Mouse (Mus musculus): ENCODE data around the gene Ndufb3.
"Not testable (repeated sequence)": the region's sequence is repeated elsewhere in the genome, so short reads cannot be mapped to it uniquely, and the experiment has no call there.

The Ndufb3 gene

DNA sequence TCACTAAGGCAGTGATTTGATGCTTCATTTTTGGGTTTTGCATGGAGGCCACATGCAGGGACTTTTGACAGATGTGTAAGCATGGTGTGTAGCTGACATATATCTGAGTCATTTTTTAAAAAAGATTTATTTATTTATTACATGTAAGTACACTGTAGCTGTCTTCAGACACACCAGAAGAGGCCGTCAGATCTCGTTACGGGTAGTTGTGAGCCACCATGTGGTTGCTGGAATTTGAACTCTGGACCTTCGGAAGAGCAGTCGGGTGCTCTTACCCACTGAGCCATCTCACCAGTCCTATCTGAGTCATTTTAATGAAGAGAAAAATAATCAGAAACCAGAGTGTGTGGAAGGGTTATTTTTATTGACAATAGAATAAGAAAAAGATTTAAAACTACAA lies 23.4 kb downstream of the Ndufb3 start:
- DNase-seq (ENCODE audit: low read depth, low spot score); H3K27me3 ChIP-seq (ENCODE audit: control insufficient read depth, insufficient read depth, low read length, poor library complexity, severe bottlenecking); H3K36me3 ChIP-seq (ENCODE audit: control insufficient read depth, insufficient read depth, low read length, poor library complexity, severe bottlenecking): not testable (repeated sequence)

DNA sequence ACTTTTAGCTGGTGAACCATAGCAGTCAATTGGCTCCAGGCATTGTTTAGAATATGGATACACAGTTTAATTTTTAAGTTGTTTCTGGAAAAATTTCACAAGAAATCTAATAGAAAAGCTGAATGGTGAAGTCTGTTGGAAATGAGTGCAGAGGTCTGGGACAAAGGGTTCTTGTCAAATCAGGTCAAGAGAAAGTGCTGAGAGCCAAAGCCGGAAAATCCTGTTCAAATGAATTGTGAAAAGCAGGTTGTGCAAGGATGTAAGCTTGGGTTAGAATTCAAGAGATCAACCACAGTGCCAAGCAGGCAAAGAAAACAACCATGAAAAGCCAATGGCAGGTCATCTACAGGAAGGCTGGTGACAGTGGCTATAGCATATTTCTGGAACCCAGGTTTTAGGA lies 24.0 kb downstream of the Ndufb3 start:
- DNase-seq (ENCODE audit: low read depth, low spot score), result no peak
- H3K36me3 ChIP-seq (ENCODE audit: control insufficient read depth, insufficient read depth, low read length, poor library complexity, severe bottlenecking), result no peaks in the 10 kb centered on the region

DNA sequence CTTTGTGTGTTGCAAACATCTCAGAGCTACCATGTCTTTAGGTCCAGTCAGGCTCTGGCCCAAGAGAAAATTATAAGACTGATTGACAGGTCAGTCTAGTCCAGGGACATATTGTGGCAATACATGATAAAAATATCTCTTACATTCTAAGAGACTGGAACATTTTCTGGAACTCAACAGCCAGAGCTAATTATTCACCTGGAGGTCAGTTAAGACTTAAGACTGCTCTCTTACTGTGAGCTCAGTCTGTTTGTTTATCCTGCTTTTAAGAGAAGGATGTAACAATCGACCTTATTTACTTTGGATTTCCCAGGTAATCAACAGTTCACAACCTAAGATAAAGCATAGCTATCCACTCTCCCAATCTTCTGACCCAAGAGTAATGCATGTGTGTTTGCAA lies 24.4 kb downstream of the Ndufb3 start:
- DNase-seq (ENCODE audit: low read depth, low spot score), result no peak
- Histone ChIP-seq H3K27me3 (ENCODE audit: control insufficient read depth, insufficient read depth, low read length, poor library complexity, severe bottlenecking) (no peaks in the 10 kb centered on the region), H3K36me3 (ENCODE audit: control insufficient read depth, insufficient read depth, low read length, poor library complexity, severe bottlenecking) (no peaks in the 10 kb centered on the region)

More for the DNA sequence above, 24.0 kb downstream of the Ndufb3 start:
- no peaks in the 10 kb centered on the region for H3K27me3 ChIP-seq (ENCODE audit: control insufficient read depth, insufficient read depth, low read length, poor library complexity, severe bottlenecking)

DNA sequence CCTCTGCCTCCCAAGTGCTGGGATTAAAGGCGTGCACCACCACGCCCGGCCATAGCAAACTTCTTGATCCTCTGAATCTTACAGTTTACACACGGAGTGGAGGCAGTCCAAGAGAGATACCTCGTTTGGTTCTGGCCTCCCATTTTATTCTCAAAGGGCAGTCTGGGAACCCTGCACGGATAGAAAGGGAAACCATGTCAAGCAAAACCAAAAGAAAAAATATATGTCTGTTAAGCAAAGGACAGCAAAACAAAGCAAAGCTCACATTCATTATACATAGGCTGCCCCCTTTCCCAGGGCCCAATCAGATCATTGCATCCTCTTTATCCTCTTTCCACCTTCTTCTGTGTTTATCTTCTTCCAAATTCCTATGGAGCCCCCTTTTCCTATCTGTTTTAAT lies 27.6 kb downstream of the Ndufb3 start:
- peak; percentile 24 for DNase-seq (ENCODE audit: low read depth, low spot score)

DNA sequence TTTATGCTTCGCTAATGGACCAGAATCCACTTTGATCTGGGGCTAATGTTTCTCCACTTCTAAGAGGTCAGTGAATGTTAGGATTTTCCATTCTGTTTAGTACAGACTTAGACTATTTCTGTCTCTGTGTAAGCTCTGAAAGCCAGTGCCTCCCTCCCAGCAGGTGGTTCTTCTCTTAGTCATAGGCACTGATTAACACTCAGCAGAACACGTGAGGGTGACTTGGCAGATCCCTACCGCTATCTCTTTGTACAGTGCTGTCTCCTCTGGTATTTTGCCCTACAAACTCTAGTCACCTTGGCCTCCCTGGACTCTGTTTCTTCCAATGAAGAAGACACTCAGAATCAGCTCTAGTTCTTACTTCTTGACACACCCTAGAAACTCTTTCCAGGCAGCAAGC lies 28.2 kb downstream of the Ndufb3 start:
- Histone ChIP-seq H3K27me3 (ENCODE audit: control insufficient read depth, insufficient read depth, low read length, poor library complexity, severe bottlenecking) (no peaks in the 10 kb centered on the region), H3K36me3 (ENCODE audit: control insufficient read depth, insufficient read depth, low read length, poor library complexity, severe bottlenecking) (no peaks in the 10 kb centered on the region)
- DNase-seq (ENCODE audit: low read depth, low spot score), result no peak

More for the DNA sequence above, 27.6 kb downstream of the Ndufb3 start:
- H3K36me3 ChIP-seq (ENCODE audit: control insufficient read depth, insufficient read depth, low read length, poor library complexity, severe bottlenecking), result no peaks in the 10 kb centered on the region
- H3K27me3 ChIP-seq (ENCODE audit: control insufficient read depth, insufficient read depth, low read length, poor library complexity, severe bottlenecking), result no peaks in the 10 kb centered on the region

DNA sequence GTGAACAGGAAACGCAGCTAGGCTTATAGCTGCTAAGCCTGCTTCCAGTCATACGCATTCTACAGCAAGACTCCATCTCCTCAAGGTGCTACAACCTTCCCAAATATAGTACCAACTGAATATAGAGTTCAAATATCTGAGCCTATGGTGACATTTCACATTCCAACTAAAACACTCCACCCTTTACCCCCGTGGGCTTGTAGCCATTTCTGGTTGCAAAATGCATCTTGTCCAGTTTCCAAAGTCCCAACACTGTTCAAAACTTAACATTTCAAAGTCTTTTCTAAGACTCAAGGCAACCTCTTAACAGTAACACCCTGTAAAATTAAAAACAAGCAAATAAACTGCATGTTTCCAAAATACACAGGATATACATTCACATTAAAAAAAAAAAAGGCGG lies 29.0 kb downstream of the Ndufb3 start:
- no peak for DNase-seq (ENCODE audit: low read depth, low spot score)
- no peaks in the 10 kb centered on the region for H3K27me3 ChIP-seq (ENCODE audit: control insufficient read depth, insufficient read depth, low read length, poor library complexity, severe bottlenecking)
- H3K36me3 ChIP-seq (ENCODE audit: control insufficient read depth, insufficient read depth, low read length, poor library complexity, severe bottlenecking), result no peaks in the 10 kb centered on the region

DNA sequence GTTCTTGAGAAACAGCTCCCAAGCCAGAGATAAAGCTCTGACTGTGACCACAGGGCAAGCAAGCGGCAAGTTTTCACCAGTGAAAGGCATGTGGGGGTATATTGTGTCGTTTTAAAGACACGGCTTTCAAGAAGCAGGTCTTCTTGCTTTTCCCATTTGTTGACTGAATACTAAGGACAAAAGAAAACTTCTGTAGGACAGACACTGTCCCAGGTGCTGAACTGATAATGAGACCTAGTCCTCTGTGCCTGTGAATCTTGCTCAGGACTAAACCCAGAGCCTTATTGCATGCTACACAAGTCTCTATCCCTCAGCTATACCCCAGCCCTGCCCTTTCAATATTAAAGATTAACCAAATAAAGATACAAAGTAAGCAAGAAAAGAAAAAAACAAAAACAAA lies 30.0 kb downstream of the Ndufb3 start:
- H3K27me3 ChIP-seq (ENCODE audit: control insufficient read depth, insufficient read depth, low read length, poor library complexity, severe bottlenecking), result no peaks in the 10 kb centered on the region
- DNase-seq (ENCODE audit: low read depth, low spot score), result no peak
- no peaks in the 10 kb centered on the region for H3K36me3 ChIP-seq (ENCODE audit: control insufficient read depth, insufficient read depth, low read length, poor library complexity, severe bottlenecking)

DNA sequence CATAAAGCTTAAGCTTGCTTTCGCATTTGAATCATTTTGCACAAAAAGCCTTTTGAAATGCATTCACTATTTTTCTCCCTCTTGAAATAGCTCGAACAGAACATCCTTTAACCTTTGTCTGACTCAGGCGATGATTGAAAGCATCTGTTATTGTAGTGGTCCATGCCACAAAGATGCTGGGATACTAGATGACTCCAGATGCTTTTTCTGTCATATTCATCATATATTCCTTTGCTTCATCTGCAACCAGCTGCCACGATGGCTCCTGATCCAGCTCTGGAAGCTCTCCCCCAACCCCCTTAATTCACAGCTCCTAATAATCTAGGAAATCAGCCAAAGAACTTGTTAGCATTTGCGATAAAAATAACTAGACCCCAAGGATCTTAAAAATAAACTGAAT lies 30.9 kb downstream of the Ndufb3 start:
- no peaks in the 10 kb centered on the region for H3K27me3 ChIP-seq (ENCODE audit: control insufficient read depth, insufficient read depth, low read length, poor library complexity, severe bottlenecking)
- no peak for DNase-seq (ENCODE audit: low read depth, low spot score)
- H3K36me3 ChIP-seq (ENCODE audit: control insufficient read depth, insufficient read depth, low read length, poor library complexity, severe bottlenecking), result no peaks in the 10 kb centered on the region

DNA sequence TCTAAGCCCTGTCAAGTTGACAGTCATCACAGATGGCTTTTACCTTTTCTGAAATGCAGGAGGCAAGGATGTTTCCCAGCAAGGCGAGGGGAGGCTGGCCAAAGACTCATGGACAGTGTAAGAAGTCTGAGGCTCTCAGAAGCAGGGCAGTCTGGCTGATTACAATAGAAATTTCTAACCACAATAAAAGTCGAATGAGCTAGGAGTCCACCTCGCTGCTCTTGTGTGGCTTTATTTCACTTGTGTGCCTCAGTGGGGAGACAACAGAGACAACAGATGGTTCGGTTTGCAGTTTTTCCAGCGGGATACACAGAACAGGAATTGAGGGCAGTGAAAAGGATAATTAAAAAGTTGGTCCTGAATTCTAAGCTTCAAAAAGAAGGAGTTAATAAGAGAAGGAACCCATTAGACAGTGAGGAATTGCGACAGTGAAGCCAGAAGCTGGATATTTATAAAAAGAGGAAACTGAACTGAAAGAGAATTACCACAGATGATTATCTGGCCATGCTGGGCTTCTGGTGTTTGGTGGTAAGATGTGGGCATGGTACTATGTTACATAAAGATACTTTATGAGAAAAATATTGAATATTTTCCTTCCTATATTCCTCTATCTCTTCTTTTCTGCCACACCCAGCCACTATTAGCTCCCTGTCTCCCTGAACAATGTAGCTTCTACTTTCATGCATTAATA lies 31.9 kb downstream of the Ndufb3 start:
- peak; percentile 14 for DNase-seq (ENCODE audit: low read depth, low spot score)
- Histone ChIP-seq H3K27me3 (ENCODE audit: control insufficient read depth, insufficient read depth, low read length, poor library complexity, severe bottlenecking) (no peaks in the 10 kb centered on the region; the same call in 1 of the 2 replicates), H3K36me3 (ENCODE audit: control insufficient read depth, insufficient read depth, low read length, poor library complexity, severe bottlenecking) (no peaks in the 10 kb centered on the region)

DNA sequence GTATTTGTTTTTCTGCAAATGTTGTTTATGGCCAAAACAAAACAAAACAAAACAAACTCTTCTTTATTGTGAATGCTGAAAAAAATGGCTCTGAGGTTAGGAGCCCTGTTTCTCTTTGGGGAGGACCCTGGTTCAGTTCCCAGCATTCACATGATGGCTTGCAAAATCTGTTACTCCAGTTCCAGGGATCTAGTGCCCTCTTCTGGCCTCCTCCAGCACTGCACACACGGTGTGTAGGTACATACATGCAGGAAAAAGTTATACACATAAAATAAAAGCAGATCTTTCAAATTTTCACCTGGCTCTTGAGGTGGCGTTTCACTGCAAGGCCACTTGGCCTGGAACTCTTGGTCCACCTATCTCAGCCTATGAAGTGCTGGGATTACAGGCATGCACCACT lies 32.6 kb downstream of the Ndufb3 start:
- peak; percentile 10 for DNase-seq (ENCODE audit: low read depth, low spot score)
- H3K27me3 ChIP-seq (ENCODE audit: control insufficient read depth, insufficient read depth, low read length, poor library complexity, severe bottlenecking), result no peaks in the 10 kb centered on the region; the same call in 1 of the 2 replicates
- no peaks in the 10 kb centered on the region for H3K36me3 ChIP-seq (ENCODE audit: control insufficient read depth, insufficient read depth, low read length, poor library complexity, severe bottlenecking)

DNA sequence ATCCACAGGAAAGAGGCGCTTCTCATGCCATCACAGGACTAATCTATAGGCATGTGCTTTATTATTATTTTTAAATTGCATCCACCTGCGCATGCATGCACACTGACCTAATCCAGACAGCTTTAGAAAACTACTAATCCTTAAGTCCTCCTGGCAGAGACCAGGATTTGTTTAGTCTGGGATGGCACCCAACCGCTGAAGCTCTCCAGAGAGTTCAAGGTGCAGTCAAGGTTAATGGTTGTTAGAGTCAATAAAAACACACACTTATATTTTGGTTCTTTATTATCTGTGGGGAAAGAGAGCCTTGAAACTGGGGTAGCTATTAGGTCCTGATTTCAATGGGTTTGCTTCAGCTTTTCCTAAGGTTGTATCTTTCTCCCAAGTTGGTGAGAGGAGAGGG lies 35.1 kb downstream of the Ndufb3 start:
- no peak for DNase-seq (ENCODE audit: low read depth, low spot score)
- no peaks in the 10 kb centered on the region for H3K36me3 ChIP-seq (ENCODE audit: control insufficient read depth, insufficient read depth, low read length, poor library complexity, severe bottlenecking)
- no peaks in the 10 kb centered on the region; the same call in 1 of the 2 replicates for H3K27me3 ChIP-seq (ENCODE audit: control insufficient read depth, insufficient read depth, low read length, poor library complexity, severe bottlenecking)

DNA sequence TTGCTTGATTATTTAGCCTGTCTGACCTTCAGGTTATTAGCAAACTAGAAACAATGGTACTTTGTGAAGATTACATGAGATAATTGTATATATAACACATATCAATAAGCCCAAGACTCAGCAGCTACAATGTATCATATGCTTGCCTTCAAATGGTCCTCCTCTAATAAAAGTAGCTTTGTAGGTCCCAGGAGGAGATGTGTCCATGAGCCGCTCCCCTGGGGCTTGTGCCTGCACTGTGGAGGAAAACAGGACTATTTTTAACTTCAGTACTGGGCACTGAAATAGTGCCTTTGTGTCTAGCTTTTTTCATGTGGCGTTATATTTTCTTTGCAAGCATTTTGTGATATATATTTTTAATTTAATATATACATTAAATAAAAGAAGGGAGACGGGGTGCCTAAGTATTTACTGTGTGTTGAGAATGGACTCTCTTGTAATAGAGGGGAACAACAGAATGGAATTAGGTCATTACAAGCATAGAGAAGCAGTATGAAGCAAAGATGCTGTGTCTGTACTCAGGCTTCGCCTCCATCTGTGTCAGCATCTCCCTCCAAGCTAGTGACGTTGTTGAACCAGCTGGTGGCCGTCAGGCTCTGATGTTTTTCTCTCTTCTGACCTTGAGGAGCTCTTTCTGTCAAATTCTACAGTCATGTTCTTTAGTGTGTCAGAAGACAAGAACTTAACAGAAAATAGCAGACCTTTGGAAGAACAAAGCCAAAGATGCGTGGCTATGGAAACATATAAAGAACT lies 36.0 kb downstream of the Ndufb3 start:
- H3K36me3 ChIP-seq (ENCODE audit: control insufficient read depth, insufficient read depth, low read length, poor library complexity, severe bottlenecking), result no peaks in the 10 kb centered on the region
- DNase-seq (ENCODE audit: low read depth, low spot score), result no peak
- H3K27me3 ChIP-seq (ENCODE audit: control insufficient read depth, insufficient read depth, low read length, poor library complexity, severe bottlenecking), result no peaks in the 10 kb centered on the region; the same call in 1 of the 2 replicates

DNA sequence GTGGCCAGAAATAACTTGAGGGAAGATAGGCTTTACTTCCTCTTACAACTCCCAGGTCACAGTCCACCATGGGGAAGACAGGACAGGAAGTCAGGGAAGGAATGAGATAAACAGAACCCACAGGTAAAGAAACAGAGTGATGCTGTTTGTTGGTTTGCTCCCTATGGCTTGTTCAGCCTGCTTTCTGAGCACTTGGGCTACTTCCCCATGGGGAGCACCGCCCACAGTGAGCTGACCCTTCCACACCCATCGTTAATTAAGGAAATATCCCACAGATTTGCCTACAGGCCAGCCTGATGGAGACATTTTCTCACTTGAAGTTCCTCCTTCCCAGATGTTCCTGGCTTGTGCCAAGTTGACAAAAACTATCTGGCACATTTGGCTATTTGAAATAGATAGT lies 42.7 kb downstream of the Ndufb3 start:
- H3K27me3 ChIP-seq (ENCODE audit: control insufficient read depth, insufficient read depth, low read length, poor library complexity, severe bottlenecking); DNase-seq (ENCODE audit: low read depth, low spot score); H3K36me3 ChIP-seq (ENCODE audit: control insufficient read depth, insufficient read depth, low read length, poor library complexity, severe bottlenecking): not testable (repeated sequence)
